Mouse (Mus musculus) embryo, embryonic 11 days (tissue): ENCODE results near the gene Dctn2.
"Not testable (repeated sequence)": the region's sequence is repeated elsewhere in the genome, so short reads cannot be mapped to it uniquely, and the experiment has no call there.

ENCODE experiments used
- DNase-seq: peaks from one replicate; pipeline ENCODE4 v3.0.0-alpha.2; 2015

Dctn2 gene

DNA sequence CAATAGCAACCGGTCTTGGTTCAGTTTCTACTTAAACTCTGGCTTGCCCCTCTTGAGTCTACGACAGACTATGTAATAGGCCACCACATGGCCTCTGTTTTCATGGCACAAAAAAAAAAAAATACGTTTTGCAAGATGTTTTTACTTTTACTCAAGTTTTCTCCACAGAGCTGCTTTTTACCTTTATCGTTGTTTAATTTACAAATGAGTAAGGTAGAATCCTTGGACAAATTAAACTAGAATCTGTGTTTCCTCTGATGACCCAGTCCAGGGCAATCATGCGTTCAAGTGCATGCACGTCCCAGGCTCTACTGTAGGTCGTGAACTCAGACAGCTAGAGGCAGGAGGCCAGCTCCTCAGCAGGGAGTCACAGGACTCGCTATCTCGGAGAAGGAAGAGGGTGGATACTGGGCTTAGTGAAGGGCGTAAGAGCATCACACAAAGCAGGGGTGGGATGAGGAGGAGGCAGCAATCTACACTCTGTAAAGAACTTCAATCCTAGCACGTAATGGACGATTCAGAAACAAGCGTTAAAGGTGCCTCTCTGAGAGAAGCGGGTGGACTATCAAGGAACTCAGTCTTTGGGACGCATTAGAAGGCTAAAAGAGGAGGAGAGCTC lies 23.5 kb downstream of the Dctn2 start:
- DNase-seq: peak; percentile 60

DNA sequence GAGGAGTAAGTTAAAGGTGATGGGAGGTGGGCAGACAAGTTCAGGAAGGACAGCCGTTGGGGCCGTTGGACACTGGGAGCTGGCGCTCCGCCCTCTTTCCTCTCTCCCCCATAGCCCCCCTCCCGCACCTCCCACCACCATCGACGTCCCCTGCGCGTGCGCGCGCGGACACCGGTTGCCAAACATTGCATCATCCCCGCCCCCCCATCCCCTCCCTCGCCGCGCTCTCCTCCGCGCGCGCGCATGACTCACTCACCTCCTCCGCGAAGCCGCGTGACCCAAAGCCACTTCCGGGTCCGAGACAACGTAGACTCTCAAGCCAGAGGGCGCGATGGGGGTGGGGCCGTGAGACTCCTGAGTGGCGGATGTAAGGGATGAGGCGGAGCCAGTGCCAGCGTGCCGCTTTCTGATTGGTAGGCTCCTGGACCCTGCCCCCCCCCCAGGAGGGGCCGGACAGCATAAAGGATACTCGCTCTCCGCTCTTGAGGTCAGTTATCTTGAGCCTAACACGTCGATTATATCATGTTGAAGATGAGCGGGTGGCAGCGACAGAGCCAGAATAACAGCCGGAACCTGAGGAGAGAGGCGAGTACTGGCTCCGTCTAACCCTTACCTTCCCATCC lies 24.2 kb downstream of the Dctn2 start:
- DNase-seq: peak; percentile 100

DNA sequence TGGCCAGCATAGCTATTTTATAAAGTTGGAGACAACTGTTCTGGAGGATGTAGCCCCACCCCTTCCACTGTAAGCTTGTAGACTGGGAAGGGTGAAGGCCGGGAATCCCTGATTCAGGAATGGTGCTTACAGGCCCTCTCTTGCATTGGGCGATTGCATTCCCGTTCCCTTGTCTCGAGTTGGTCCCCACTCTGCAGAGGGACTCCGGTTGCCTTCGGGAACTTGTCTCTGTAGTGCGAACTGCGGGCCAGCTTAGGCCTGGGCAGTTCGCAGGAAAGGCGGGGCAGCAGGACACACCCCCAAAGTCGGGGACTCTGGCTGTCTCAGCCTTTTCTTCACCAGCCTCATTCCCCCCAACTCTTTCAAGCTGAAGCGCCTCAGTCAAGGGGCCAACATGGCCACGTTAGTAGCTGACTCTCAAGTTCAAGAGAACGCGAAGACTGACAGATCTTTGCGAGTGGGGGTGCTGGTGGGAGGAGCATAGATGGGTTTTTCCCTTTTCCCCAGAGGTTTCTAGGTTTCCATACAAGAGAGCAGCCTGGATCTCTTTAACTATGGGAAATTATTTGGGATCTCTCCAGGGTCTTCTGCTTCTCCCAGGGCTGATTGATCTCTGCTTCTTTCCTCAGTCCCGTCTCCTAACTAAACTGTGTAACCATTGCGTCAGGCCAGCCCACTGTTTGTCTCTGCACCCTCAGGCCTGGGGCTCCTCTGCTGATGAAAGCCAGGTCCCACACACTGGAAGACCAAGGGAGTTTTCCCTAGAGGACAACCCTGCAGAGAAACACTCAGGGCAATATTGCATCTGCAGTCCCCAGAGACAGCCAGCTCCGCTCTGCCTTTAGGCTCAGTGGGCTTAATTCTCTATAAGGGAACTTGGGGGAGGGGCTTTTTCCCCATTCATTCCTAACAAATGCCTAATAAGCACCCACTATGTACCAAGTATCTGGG lies 25.0 kb downstream of the Dctn2 start:
- peak; percentile 74 for DNase-seq

DNA sequence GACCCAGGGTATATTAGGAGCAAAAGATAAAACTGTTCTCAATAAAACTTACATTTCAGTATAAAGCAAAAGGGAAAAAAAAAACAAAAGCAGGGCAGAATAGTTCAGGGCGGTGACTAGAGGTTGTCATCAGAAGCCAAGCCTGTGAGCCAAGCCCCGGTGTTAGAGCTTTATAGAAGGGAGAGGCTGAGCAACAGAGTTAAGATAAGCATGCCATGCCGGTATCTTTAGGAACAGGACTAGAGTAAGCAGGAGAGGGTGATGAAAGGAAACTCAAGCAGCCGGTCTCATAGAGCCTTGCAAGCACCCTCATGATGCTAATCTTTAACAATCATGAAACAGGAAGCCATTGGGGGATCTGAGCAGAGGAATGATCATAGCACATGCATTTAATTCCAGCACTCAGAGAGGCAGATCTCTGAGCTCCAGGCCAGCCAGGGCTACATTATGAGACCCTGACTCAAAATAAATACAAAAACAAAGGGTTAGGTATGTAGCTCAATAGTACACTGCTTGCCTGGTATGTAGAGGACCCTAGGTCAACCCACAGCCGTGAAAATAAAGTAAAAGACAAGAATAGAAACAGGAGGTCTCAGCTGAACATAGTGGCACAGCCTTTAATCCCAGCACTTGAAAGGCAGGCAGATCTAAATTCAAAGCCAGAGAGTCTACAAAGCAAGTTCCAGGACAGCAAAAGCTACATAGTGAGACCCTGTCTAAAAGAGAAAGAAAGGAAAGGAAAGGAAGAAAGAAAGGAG lies 25.9 kb downstream of the Dctn2 start:
- DNase-seq: no peak

DNA sequence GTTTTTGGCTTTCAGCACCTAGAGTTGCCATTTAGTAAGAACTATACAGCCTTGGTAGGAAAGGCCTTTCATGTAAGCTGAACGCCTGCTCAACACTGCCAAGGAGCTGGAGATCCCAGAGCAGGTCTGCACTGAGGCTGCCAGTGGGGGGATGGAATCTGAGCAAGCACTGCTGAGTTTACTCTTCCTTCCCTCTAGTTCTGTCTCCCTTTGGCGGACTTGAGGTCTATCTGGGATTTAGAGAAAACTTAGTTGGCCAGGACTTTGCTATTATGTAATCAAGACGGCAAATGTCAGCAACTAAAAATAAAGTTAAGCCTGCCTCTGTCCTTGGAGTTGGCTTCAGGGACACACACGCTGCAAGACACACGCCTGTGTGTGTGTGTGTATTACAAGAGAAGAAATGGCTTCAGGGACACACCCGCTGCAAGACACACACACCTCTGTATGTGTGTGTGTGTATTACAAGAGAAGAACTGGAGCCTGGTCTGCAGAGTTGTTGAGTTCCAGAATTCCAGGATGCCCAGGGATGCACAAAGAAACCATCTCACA lies 26.9 kb downstream of the Dctn2 start:
- DNase-seq: no peak

DNA sequence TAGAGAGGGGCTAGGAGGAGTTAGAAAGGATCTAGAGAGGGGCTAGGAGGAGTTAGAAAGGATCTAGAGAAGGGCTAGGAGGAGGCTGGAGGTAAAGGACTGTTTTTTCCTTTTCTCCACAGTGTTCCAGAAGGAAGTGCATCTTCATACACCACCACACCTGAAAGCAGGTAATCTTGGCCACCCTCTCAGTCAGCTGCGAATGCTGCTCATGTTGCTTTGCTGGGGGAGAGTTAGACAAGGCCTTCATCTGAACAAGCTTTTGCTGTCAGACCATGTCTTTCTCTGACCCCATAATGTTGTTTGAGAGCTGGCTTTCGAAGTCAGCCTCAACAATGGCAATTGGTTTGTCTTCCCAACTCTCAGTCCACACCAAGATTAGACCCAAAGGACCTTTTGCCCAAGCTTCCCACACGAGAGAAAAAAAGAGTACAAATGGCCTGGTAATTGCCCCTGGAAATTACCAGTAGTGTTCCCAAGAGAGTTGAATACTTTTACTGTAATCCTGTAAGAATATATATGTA lies 27.5 kb downstream of the Dctn2 start:
- DNase-seq: no peak

DNA sequence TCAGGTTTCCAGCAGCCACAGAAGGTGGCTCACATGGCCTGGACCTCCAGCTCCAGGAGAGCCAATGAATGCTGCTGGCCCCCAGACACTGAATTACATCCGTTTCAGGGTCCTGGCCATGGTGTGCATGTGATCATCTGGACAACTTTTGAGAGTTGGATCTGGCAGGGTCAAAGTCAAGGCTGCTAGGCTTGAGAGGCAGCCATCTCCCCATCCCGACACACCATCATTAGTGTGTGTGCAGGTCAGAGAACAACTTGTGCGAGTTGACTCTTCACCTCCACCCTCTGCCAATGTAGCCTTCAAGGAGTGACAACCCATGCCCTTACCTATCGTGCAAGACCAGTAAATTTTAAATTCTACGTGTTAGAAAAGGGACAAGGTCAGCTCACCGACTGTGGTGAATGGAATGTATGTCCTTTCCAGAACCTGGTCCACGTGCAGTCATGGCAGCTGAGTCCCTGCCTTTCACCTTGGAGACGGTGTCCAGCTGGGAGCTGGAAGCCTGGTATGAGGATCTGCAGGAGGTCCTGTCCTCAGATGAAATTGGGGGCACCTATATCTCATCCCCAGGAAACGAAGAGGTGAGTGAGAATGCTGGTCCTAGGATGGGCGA lies 28.8 kb downstream of the Dctn2 start:
- DNase-seq: no peak

DNA sequence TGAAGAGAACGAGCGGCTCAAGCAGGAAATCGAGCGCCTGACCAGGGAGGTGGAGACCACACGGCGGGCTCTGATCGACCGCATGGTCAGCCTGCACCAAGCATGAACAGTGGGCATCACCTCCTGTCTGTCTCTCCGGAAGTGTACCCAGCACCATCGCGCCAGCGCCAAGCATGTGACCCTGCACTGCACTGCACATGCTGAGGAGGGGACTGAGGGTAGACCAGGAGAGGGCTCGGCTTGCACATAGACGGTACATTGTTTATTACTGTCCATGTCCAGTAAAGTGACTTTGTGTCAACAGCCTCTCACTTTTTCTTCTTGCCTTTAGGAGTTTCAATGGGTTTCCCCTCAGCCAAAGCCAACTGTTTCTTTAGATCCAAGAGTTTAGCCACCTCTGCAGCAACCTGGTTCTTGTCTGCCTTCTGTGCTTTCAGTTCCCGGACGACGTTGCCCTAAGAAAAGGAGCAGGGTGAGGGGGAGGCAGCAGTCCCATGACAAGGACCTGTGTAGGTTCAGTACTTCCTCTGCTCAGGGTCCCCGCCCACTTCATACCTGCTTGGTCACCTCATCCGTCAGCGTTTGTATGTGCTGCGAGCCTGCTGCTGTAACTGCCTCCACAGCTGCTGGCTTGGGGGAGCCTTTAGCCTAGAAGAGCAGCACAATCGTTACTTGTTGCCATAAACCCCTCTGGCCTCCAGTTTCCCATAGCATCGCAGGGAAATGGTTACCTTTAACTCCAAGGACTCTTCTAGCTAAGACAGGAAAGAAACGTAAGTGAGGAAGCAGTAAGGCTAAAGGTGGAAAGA lies 30.0 kb downstream of the Dctn2 start:
- DNase-seq: no peak

DNA sequence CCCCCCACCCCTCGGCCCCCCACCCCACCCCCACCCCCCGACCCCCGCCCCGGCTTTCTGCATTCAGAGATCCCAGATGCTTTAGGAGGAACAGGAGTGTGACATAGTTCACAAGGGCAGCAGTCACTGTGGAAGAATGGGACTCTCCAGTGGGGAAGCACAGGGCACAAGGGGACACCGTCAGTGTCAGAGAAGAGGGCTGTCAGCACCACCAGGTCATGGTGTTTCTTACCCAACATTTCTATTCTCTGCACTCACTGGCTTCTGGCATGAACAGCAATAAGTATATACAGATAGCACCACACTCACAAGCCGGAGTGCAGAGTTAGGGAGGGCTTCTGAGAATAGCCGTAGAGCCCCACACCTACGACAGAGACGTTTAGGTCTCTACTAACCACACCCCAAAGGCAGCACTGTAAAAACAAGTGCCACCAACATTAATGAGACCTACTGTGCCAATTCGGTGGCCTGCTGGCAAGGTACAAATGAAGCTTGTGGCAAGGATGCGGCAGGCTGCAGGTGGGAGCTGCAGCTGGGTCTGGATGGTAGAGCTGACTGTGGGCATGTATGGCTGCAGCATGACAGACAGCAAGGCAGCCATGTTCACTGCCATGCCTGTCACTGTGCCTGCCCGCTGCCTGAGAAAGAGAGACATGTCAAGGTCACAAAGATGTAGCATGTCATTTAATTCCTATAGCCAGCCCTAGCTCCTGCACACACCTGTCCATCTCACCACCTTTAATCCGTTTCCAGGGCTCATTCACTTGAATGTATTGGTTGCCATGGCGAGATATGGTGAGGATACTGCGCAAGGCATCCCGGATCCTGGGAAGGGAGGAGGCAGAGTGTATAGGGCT lies 31.1 kb downstream of the Dctn2 start:
- no peak for DNase-seq

DNA sequence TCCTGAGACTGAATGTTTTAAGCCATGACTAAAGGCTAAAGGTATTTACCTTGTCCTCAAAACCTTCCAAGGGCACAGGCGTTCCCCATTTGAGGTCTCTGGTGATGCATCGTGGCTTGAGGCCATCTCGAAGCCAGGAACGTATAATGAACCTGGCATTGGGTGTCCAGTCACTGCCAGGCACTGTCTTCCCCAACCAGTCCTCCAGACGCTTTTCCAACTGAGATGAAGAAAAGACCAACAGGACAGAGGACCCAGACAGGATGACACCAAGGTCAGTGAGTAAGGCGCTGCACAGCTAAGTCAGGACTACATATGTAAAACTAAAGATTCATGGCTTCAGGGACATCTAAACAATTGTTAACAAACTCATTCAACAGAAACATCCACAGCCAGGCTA lies 34.2 kb downstream of the Dctn2 start:
- no peak for DNase-seq

DNA sequence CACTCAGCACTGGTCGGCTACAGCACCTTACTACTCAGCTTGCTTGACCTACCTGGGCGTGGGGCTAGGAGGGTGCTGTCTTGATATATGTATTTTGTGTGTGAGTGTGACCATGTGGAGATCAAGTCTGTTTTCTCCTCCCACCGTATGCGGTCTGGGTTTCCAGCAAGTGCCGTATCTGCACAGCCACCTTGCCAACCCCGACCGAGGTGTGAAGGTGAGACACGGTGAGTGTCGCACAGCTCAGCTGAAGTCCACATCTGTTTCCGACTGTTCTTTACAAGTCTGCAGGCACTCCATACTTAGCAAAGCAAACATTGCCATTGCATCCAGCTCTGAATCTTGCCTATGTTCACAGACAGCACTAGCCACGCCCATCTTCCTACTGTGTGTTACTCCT lies 37.0 kb downstream of the Dctn2 start:
- DNase-seq: no peak

DNA sequence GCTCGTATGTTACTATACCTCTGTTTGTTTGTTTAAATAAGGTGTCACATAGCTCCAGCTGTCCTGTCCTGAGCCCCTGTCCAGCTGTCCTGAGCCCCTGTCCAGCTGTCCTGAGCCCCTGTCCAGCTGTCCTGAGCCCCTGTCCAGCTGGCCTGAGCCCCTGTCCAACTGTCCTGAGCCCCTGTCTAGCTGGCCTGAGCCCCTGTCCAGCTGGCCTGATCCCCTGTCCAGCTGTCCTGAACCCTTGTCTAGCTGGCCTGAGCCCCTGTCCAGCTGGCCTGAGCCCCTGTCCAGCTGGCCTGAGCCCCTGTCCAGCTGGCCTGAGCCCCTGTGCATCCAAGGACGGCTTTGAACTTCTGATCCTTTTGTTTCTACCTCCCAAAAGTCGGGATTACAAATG lies 43.0 kb downstream of the Dctn2 start:
- not testable (repeated sequence) for DNase-seq

DNA sequence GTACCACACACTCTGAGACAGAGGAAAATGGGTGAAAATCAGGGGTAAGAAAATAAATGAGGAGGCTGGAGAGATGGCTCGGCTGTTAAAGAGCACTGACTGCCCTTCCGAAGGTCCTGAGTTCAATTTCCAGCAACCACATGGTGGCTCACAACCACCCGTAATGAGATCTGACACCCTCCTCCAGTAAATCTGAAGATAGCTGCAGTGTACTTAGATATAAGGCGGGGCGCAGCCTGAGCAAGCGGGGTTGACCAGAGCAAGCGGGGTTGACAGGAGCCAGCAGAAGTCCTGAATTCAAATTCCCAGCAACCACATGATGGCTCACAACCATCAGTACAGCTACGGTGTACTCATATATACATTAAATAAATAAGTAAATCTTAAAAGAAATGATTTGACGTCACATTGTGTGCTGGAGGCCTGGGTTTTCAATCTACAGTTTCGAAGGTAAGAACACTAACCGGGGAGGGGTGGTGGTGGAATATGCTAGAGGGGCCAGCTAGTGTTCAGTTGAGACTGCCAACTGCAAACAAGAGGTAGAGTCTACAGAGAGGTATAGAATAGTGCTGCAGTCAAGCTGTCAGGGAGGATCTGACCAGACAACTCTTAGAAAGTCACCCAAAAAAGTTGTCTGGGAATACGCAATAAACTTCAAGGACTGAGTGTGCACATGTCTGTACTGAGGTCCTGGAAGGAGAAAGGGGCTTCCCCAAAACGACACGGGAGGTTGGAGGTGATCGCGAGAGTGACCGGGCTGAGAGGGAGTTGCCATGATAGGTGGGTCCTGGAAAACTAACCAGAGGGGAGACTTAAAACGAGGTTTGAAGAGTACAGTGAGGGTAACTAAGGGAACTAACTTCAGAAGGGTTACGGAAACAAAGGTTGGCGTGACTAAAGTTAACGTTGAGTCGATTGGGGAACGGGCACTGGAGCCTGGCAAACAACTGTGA lies 44.6 kb downstream of the Dctn2 start:
- peak; percentile 69 for DNase-seq

DNA sequence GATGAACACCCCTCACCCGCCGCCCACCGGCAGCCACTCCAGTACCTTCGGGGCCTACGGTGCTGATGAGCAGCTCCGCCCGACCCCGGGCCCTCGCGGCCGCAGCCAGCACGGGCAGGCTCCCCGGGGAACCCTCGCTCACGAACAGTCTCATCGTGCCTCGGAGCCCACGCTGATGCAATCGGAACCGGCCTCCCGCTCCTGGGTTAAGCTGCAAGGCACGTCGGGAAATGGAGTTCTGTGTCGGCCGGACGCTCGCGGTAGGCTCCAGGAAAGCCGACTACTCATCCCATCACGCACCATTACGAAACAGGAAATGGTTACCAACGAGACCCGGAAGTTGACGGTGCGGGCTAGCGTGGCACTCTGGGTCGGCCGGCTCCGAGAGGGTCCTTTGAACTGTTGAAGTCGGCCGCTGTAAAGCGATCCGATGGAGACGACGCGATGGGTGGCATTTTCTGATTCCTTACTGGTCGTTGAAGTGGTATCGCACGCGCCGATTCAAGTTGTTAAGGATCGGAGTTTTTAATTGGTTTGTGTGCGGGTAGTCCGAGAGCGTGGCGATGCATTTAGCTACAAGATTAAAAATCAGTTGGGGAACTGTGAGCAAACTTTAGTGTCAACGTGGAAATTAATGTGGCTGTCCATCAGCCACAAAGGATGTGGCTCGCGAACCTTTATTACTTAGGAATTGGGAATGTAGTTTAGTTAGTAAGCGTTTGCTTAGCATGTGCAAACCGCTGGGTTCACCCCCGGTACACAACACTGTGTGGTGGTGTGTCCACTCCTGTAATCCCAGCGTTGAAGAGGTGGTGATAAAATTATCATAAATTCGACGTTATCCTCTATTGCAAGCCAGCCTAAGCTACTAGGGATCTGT lies 45.5 kb downstream of the Dctn2 start, which contains the start of gene Mars:
Mars (minus strand) TSS at position 311 of the 880 bp plus-strand sequence.
- DNase-seq: peak; percentile 97

DNA sequence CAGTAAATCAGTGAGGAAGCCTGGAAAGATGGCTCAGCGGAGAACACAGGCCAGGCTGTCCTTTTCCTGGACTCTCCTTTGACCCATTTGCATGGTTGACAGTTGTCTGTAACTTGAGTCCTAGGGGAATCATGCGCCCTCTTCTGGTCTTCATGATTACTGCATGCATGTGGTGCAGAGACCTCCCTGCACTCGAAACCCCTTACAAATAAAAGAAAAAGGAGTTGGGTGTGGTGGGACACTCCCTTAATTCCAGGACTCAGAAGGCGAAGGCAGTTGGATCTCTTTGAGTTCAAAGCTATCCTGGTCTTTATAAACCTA lies 46.1 kb downstream of the Dctn2 start:
- DNase-seq: peak; percentile 89

DNA sequence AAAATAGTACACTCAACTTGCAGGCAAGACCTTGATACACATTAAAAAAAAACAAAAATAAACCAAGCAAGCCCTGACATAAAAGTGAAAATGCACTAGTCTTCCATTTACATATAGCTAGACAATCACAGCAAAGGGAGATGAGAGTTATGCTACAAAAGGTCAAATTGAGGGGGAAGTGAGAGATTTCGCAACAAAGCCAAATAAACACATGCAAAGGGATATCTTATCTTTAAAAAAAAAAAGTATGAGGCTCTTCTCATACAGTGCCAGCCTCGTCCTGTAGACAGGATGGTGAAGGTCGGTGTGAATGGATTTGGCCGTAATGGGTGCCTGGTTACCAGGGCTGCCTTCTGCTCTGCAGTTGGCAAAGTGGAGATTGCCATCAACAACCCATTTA lies 46.7 kb downstream of the Dctn2 start:
- DNase-seq: no peak

DNA sequence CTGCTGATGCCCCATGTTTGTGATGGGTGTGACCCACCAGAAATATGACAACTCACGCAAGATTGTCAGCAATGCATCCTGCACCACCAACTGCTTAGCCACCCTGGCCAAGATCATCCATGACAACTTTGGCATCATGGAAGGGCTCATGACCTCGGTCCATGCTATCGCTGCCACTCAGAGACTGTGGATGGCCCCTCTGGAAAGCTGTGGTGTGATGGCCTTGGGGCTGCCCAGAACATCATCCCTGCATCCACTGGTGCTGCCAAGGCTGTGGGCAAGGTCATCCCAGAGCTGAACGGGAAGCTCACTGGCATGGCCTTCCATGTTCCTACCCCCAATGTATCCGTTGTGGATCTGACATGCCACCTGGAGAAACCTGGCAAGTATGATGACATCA lies 47.3 kb downstream of the Dctn2 start:
- DNase-seq: not testable (repeated sequence)

DNA sequence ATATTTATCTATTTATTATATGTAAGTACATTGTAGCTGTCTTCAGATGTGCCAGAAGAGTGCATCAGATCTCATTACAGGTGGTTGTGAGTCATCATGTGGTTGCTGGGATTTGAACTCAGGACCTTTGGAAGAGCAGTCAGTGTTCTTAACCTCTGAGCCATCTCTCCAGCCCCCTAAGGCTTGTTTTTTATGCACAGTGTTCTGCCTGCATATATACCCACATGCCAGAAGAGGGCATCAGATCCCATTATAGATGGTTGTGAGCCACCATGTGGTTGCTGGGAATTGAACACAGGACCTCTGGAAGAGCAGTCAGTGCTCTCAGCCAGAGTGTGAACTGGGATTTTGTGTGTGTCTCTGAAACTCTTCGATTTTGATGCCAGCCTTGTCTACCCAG lies 48.8 kb downstream of the Dctn2 start:
- not testable (repeated sequence) for DNase-seq
